Mouse (Mus musculus) ES-E14 (cell line): ENCODE data around the gene Dmrt3.

Experiments used
- CHD2 ChIP-seq: IDR thresholded peaks from 2 replicates; pipeline ENCODE4 v1.6.1; 2014; ENCODE audit warnings: mild to moderate bottlenecking, low read depth, low read length, inconsistent platforms
- MAFK ChIP-seq: IDR thresholded peaks from 2 replicates; pipeline ENCODE4 v1.6.1; 2014; ENCODE audit warnings: mild to moderate bottlenecking, low read depth, low read length, inconsistent platforms; ENCODE audit not compliant: insufficient read depth
- ZC3H11A ChIP-seq: IDR thresholded peaks from 2 replicates; pipeline ENCODE4 v1.6.1; 2012; ENCODE audit warnings: low read depth, mild to moderate bottlenecking, inconsistent platforms, low read length, borderline replicate concordance

DNA sequence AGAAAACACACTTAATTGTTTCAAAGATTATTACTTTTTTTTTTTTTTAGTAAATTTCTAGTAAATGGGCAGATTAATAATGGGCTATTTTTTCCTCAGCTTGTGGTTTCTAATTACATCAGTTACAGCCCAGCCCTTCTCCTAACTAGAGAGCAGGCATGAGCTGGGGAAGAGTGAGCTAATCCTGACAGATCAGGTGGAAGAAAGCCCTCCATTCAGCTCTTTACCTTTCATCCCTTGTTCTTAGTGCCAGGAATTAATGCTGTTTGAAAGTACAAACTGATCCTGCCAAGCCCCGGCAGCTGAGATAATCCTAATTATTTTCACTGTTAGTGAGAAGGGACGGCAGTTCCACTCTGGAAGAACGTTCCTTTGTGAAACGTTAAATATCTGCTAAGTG, 11.5 kb upstream of the Dmrt3 start:
- TF ChIP-seq CHD2 (no peak), MAFK (no peak), ZC3H11A (no peak)
